Mouse (Mus musculus) CH12.LX (cell line): ENCODE measurements around the gene Tnik. TPM values are rescaled to one million over a fixed set of nuclear protein-coding genes. Genes with fewer than 3 reads are reported as not detected.

Source experiments
- DNase-seq: peaks from one replicate; pipeline ENCODE4 v3.0.0-alpha.2; 2013; ENCODE audit errors: extremely low read depth
- H3K27ac ChIP-seq: 2 replicates; pipeline ENCODE4 v1.5.1; 2012; ENCODE audit warnings: low read depth, mild to moderate bottlenecking, control low read depth, moderate library complexity; ENCODE audit not compliant: insufficient read depth
- H3K27me3 ChIP-seq: replicated peaks from 2 replicates; pipeline ENCODE3; 2012; ENCODE audit warnings: inconsistent platforms
- H3K36me3 ChIP-seq, 2 experiments: replicated peaks in 1 of 2; 2 replicates each; pipeline versions ENCODE3 to v1.6.1; 2012; ENCODE audit warnings: inconsistent platforms in 1 of 2, low read length in 1 of 2, mild to moderate bottlenecking in 1 of 2, mixed read lengths in 1 of 2, moderate library complexity in 1 of 2; ENCODE audit not compliant: control insufficient read depth in 1 of 2, insufficient read depth in 1 of 2
- H3K4me1 ChIP-seq, 2 experiments: 2 replicates each; pipeline ENCODE4 v1.6.1; 2012; ENCODE audit warnings: inconsistent platforms in 1 of 2, moderate library complexity in 1 of 2; ENCODE audit not compliant: insufficient read depth in 2 of 2, control insufficient read depth in 1 of 2
- H3K4me2 ChIP-seq: 2 replicates; pipeline ENCODE4 v1.6.1; 2012; ENCODE audit warnings: low read depth, mild to moderate bottlenecking, control low read depth; ENCODE audit not compliant: poor library complexity, insufficient read depth, severe bottlenecking
- H3K4me3 ChIP-seq, 3 experiments: fragments of 150-350 bp in 1 of 3; sonication (generic) in 1 of 3; replicated peaks in 1 of 3; 2 replicates each; pipeline versions ENCODE3 to v1.5.1; 2011 to 2012; ENCODE audit warnings: low read depth in 2 of 3, low read length in 2 of 3, mild to moderate bottlenecking in 2 of 3, moderate library complexity in 2 of 3, control low read depth in 1 of 3, improper control_type of control experiment in 1 of 3, inconsistent platforms in 1 of 3, mixed read lengths in 1 of 3; ENCODE audit not compliant: poor library complexity in 1 of 3
- H3K79me2 ChIP-seq: replicated peaks from 2 replicates; pipeline ENCODE4 v1.6.1; 2012; ENCODE audit warnings: mild to moderate bottlenecking, moderate library complexity; ENCODE audit not compliant: control insufficient read depth, poor library complexity, insufficient read depth, severe bottlenecking; ENCODE audit errors: extremely low read depth
- H3K9ac ChIP-seq: 2 replicates; pipeline ENCODE4 v1.6.1; 2012; ENCODE audit warnings: low read depth, mild to moderate bottlenecking, control low read depth, moderate library complexity; ENCODE audit not compliant: insufficient read depth
- H3K9me3 ChIP-seq: replicated peaks from 2 replicates; pipeline ENCODE3; 2012; ENCODE audit warnings: low read length, inconsistent platforms, mixed read lengths
- BHLHE40 ChIP-seq: IDR thresholded peaks from 2 replicates; pipeline ENCODE4 v1.6.1; 2011; ENCODE audit warnings: mild to moderate bottlenecking, low read depth, low read length, improper control_type of control experiment
- CHD2 ChIP-seq: IDR thresholded peaks from 2 replicates; pipeline ENCODE4 v1.6.1; 2011; ENCODE audit warnings: low read length, improper control_type of control experiment
- CTCF ChIP-seq, 2 experiments: IDR thresholded peaks in 1 of 2; conservative IDR thresholded peaks in 1 of 2; 2 replicates each; pipeline ENCODE4 v1.5.1; 2011 to 2012; ENCODE audit warnings: low read depth in 2 of 2, low read length in 2 of 2, improper control_type of control experiment in 1 of 2, inconsistent platforms in 1 of 2, mild to moderate bottlenecking in 1 of 2, moderate library complexity in 1 of 2
- E2F4 ChIP-seq: IDR thresholded peaks from 2 replicates; pipeline ENCODE4 v1.6.1; 2011; ENCODE audit warnings: low read depth, low read length, improper control_type of control experiment; ENCODE audit not compliant: insufficient replicate concordance
- KAT2A ChIP-seq: IDR thresholded peaks from 2 replicates; pipeline ENCODE4 v1.6.1; 2012; ENCODE audit warnings: low read length, improper control_type of control experiment, inconsistent platforms; ENCODE audit not compliant: insufficient replicate concordance
- MAFK ChIP-seq: IDR thresholded peaks from 2 replicates; pipeline ENCODE4 v1.6.1; 2011; ENCODE audit warnings: low read length, improper control_type of control experiment; ENCODE audit not compliant: insufficient replicate concordance
- MAX ChIP-seq: IDR thresholded peaks from 2 replicates; pipeline ENCODE4 v1.6.1; 2011; ENCODE audit warnings: low read length, improper control_type of control experiment
- MAZ ChIP-seq: IDR thresholded peaks from 2 replicates; pipeline ENCODE4 v1.6.1; 2012; ENCODE audit warnings: low read depth, mild to moderate bottlenecking, inconsistent platforms, low read length, improper control_type of control experiment, moderate library complexity
- MEF2A ChIP-seq: IDR thresholded peaks from 2 replicates; pipeline ENCODE4 v1.6.1; 2014; ENCODE audit warnings: low read depth, mild to moderate bottlenecking, inconsistent platforms, low read length, improper control_type of control experiment, borderline replicate concordance
- MXI1 ChIP-seq: IDR thresholded peaks from 2 replicates; pipeline ENCODE4 v1.6.1; 2011; ENCODE audit warnings: mild to moderate bottlenecking, low read depth, low read length, improper control_type of control experiment
- MYC ChIP-seq: IDR thresholded peaks from 2 replicates; pipeline ENCODE4 v1.6.1; 2011; ENCODE audit warnings: low read depth, mild to moderate bottlenecking, improper control_type of control experiment, low read length
- NELFE ChIP-seq: IDR thresholded peaks from 2 replicates; pipeline ENCODE4 v1.6.1; 2011; ENCODE audit warnings: low read depth, low read length, improper control_type of control experiment
- PAX5 ChIP-seq: IDR thresholded peaks from 2 replicates; pipeline ENCODE4 v1.6.1; 2012; ENCODE audit warnings: low read length, inconsistent platforms, mixed read lengths
- SMC3 ChIP-seq: IDR thresholded peaks from 2 replicates; pipeline ENCODE4 v1.6.1; 2011; ENCODE audit warnings: low read depth, low read length, improper control_type of control experiment
- TBP ChIP-seq: conservative IDR thresholded peaks from 2 replicates; pipeline ENCODE4 v1.6.1; 2011; ENCODE audit warnings: low read depth, low read length, improper control_type of control experiment
- UBTF ChIP-seq: IDR thresholded peaks from 2 replicates; pipeline ENCODE4 v1.6.1; 2012; ENCODE audit warnings: low read depth, mild to moderate bottlenecking, inconsistent platforms, low read length, improper control_type of control experiment, moderate library complexity
- USF1 ChIP-seq: IDR thresholded peaks from 2 replicates; pipeline ENCODE4 v1.6.1; 2014; ENCODE audit warnings: low read depth, mild to moderate bottlenecking, inconsistent platforms, low read length, improper control_type of control experiment
- USF2 ChIP-seq: conservative IDR thresholded peaks from 2 replicates; pipeline ENCODE4 v1.6.1; 2011; ENCODE audit warnings: low read depth, low read length, improper control_type of control experiment
- ZKSCAN1 ChIP-seq: IDR thresholded peaks from 2 replicates; pipeline ENCODE4 v1.6.1; 2012; ENCODE audit warnings: low read depth, inconsistent platforms, low read length, improper control_type of control experiment, borderline replicate concordance
- ZMIZ1 ChIP-seq: IDR thresholded peaks from 2 replicates; pipeline ENCODE4 v1.6.1; 2012; ENCODE audit warnings: low read depth, mild to moderate bottlenecking, inconsistent platforms, low read length, improper control_type of control experiment
- ZNF384 ChIP-seq: IDR thresholded peaks from 2 replicates; pipeline ENCODE4 v1.6.1; 2012; ENCODE audit warnings: low read depth, low read length, improper control_type of control experiment, inconsistent platforms
- dilution Hi-C: fragments of 300-500 bp; cut with MboI; formaldehyde crosslinking; loops from 2 replicates; pipeline ENCODE4 v1.14.3; 2020; ENCODE audit warnings: low sequenced_read_pairs; ENCODE audit not compliant: extremely low pct_unique_long_range_greater_than_20kb, extremely low pct_ligation_motif_present
- in situ Hi-C: fragments of 300-500 bp; cut with MboI; formaldehyde crosslinking; loops from 3 replicates; pipeline ENCODE4 v1.14.3; 2019; ENCODE audit warnings: low sequenced_read_pairs, low pct_ligation_motif_present, low pct_unique_long_range_greater_than_20kb, mixed read lengths
- polyA plus RNA-seq: library from polyadenylated mRNA; unstranded; fragments of >175 nt; gene quantifications from 2 replicates; pipeline ENCODE4 v1.2.1, GENCODE M21; 2012; ENCODE audit warnings: low read depth; ENCODE audit not compliant: insufficient read length
- total RNA-seq, 2 experiments: library from RNA; depleted of rRNA; stranded (reverse); fragments of 300-350 nt in 1 of 2; fragments of >200 nt in 1 of 2; gene quantifications; 2 replicates each; pipeline ENCODE4 v1.2.3; 2012 to 2014

The Tnik gene
- total RNA-seq (2012; rRNA removed) (0.08 TPM in 2 replicates), total RNA-seq (2014; rRNA removed) (not detected in 2 replicates), polyA plus RNA-seq (not detected in 2 replicates)

- H3K9me3 ChIP-seq: peaks cover 80% of the 10 kb centered on the region
- H3K27ac ChIP-seq: no peak within 1 kb of the TSS
- no peaks in the 10 kb centered on the region for H3K36me3 ChIP-seq
- dilution Hi-C loops: no loop called here
- H3K27me3 ChIP-seq: no peaks in the 10 kb centered on the region
- no peak for TF ChIP-seq PAX5
- TF ChIP-seq MXI1: no peak
- TF ChIP-seq NELFE: no peak
- TF ChIP-seq TBP: no peak
- TF ChIP-seq KAT2A: no peak
- TF ChIP-seq MYC: no peak
- TF ChIP-seq MAX: no peak
- no peak for TF ChIP-seq USF2
- no peak for TF ChIP-seq MAZ
- TF ChIP-seq, all 38 proteins: peak for 0
- H3K79me2 ChIP-seq: no peaks in the 10 kb centered on the region
- DNase-seq: no peak
- H3K4me2 ChIP-seq: no peak within 1 kb of the TSS
- no peak within 1 kb of the TSS for H3K4me3 ChIP-seq
- no peak within 1 kb of the TSS for H3K9ac ChIP-seq
- H3K4me1 ChIP-seq: no peaks in the 10 kb centered on the region
- in situ Hi-C loops: no loop called here
These were observed at the start of gene Tnik for GRCm38 (mm10) chr3:28263002-28263947. Gene Tnik (plus strand): TSS chr3:28263214.

- TF ChIP-seq MEF2A: no peak
- TF ChIP-seq ZNF384: no peak
- no peak for TF ChIP-seq SMC3
- TF ChIP-seq CTCF (conservative IDR thresholded peaks at IDR 0.05 in 1 of 2, IDR thresholded peaks at IDR 0.05 in 1 of 2; ENCODE audit: low read depth in 2 of 2, low read length in 2 of 2): no peak
- TF ChIP-seq BHLHE40: no peak
- no peak for TF ChIP-seq MAFK
- TF ChIP-seq UBTF: no peak
- no peak for TF ChIP-seq ZKSCAN1
- TF ChIP-seq E2F4: no peak
- TF ChIP-seq ZMIZ1: no peak
- no peak for TF ChIP-seq CHD2
- no peak for TF ChIP-seq USF1
- Histone ChIP-seq H3K27me3 (no peaks in the 10 kb centered on the region), H3K4me2 (no peak overlapping the region), H3K9ac (no peak overlapping the region), H3K79me2 (no peaks in the 10 kb centered on the region), H3K36me3 (no peaks in the 10 kb centered on the region), H3K9me3 (peaks cover 74% of the 10 kb centered on the region), H3K4me3 (no peak overlapping the region), H3K27ac (no peak overlapping the region), H3K4me1 (no peaks in the 10 kb centered on the region)
- DNase-seq: no peak
- dilution Hi-C loops: no loop called here
- in situ Hi-C loops: no loop called here
These were observed 48.1 kb upstream of the Tnik start for GRCm38 (mm10) chr3:28214886-28215311.
